9 mouse cellular contexts compared by ENCODE assay signal in genomic region chr4:127989347-127989995, GRCm38 (mm10). TPM values are rescaled to one million over a fixed set of nuclear protein-coding genes. Genes with fewer than 3 reads are reported as not detected.
DNase-seq lines count a peak whose midpoint lies in the region; ATAC-seq lines count a peak whose summit lies in the region.
"Had no signal": no experiment of that assay in that cellular context is flagged by ENCODE, and none has a peak within 500 bp of the region (broad histone marks: within the 10 kb centered on the region; RNA-seq: fewer than 3 reads in every experiment).

No protein-coding gene starts in this region.

- H3K27ac ChIP-seq in embryonic facial prominence, embryonic 11.5 days (replicated peaks; ENCODE audit: low read depth, low read length) = no peak overlapping the region
- H3K27ac ChIP-seq in neural tube, embryonic 12.5 days = no peak overlapping the region

- H3K9ac ChIP-seq in embryonic facial prominence, embryonic 11.5 days (replicated peaks; ENCODE audit: low read length) = no peak overlapping the region
- peak overlapping the region; percentile 81; the same call in 1 of the 2 replicates for H3K9ac ChIP-seq in neural tube, embryonic 12.5 days

- H3K4me2 ChIP-seq in embryonic facial prominence, embryonic 11.5 days (ENCODE audit: low read depth, low read length) = no peak overlapping the region
- H3K4me2 ChIP-seq in neural tube, embryonic 12.5 days (replicated peaks) = peak overlapping the region; percentile 80

- peaks cover 2% of the 10 kb centered on the region; the same call in 1 of the 2 replicates for H3K4me1 ChIP-seq in embryonic facial prominence, embryonic 11.5 days (ENCODE audit: control insufficient read depth, insufficient read depth, low read length)
- H3K4me1 ChIP-seq in neural tube, embryonic 12.5 days = peaks cover 20% of the 10 kb centered on the region

- peak; percentile 15 for DNase-seq in gastrocnemius, adult 18-20 months (ENCODE audit: low spot score)
- DNase-seq in gastrocnemius, postnatal 14 days = no peak
- DNase-seq in embryonic facial prominence, embryonic 11.5 days (ENCODE audit: low spot score) = peak; percentile 28
- DNase-seq in layer of hippocampus, adult 8-10 months (ENCODE audit: low spot score in 2 of 2) = peak; percentile 42 to 58
- no peak for DNase-seq in urinary bladder, postnatal 25 days (ENCODE audit: low spot score)
- no peak for DNase-seq in testis, postnatal 10 days (ENCODE audit: low spot score)
- DNase-seq in yolk sac, embryonic 10.5 days (ENCODE audit: low spot score) = no peak

- ATAC-seq in embryonic facial prominence, embryonic 11.5 days (replicated peaks; ENCODE audit: insufficient number of reproducible peaks, low FRiP score, low TSS enrichment, low read depth) = no peak
- ATAC-seq in neural tube, embryonic 12.5 days (ENCODE audit: low FRiP score, low read depth) = no peak

- H3K4me3 ChIP-seq in embryonic facial prominence, embryonic 11.5 days (ENCODE audit: low read depth, low read length) = no peak overlapping the region
- peak overlapping the region; percentile 66 for H3K4me3 ChIP-seq in neural tube, embryonic 12.5 days
- H3K4me3 ChIP-seq: myocyte had no signal

- H3K27me3 ChIP-seq in embryonic facial prominence, embryonic 11.5 days (ENCODE audit: control insufficient read depth, insufficient read depth, low read length) = peaks cover 51% of the 10 kb centered on the region
- H3K27me3 ChIP-seq in neural tube, embryonic 12.5 days (replicated peaks) = peaks cover 55% of the 10 kb centered on the region

- WGBS in embryonic facial prominence, embryonic 11.5 days = 6% methylated on average over 18 of the region's 18 CpGs
- 9% methylated on average over 18 of the region's 18 CpGs for WGBS in neural tube, embryonic 12.5 days

- intact Hi-C loops in gastrocnemius, postnatal 14 days (cut with DNase I; ENCODE audit: low total_unique reads) = no loop called here

- H3K9me3 ChIP-seq in embryonic facial prominence, embryonic 11.5 days (replicated peaks; ENCODE audit: control insufficient read depth, low read length) = no peaks in the 10 kb centered on the region
- no peaks in the 10 kb centered on the region for H3K9me3 ChIP-seq in neural tube, embryonic 12.5 days

- no peaks in the 10 kb centered on the region for H3K36me3 ChIP-seq in embryonic facial prominence, embryonic 11.5 days (replicated peaks; ENCODE audit: control insufficient read depth, insufficient read depth, low read depth, low read length)
- no peaks in the 10 kb centered on the region for H3K36me3 ChIP-seq in neural tube, embryonic 12.5 days

RNA-seq across cellular contexts. Expression of gene Csmd2, which starts 1.8 kb away (rescaled TPM):
- not detected for total RNA-seq in gastrocnemius, adult 18-20 months (2021)
- under 1 TPM; 0.08 to 0.18 TPM for total RNA-seq in gastrocnemius, postnatal 14 days (2021)
- polyA plus RNA-seq in embryonic facial prominence, embryonic 11.5 days (2014; fragmentation: Nextera tagmentation; extraction: Ambion mirVana) = 0.21 and 0.46 TPM in 2 replicates
- total RNA-seq in layer of hippocampus, adult 8-10 months (2022) = 10 to 100 TPM; 44.2 to 51.5 (median 46.8) TPM
- 4.8 and 5.5 TPM in 2 replicates for polyA plus RNA-seq in neural tube, embryonic 12.5 days (2016; fragmentation: Nextera tagmentation; extraction: Ambion mirVana)
- polyA plus RNA-seq: myocyte had no signal

RNA-seq across cellular contexts. Expression of gene CK137956, which starts 18.7 kb away (rescaled TPM):
- not detected for total RNA-seq in gastrocnemius, adult 18-20 months (2021)
- total RNA-seq in gastrocnemius, postnatal 14 days (2021) = not detected
- 0.08 and 0.20 TPM in 2 replicates for polyA plus RNA-seq in embryonic facial prominence, embryonic 11.5 days (2014; fragmentation: Nextera tagmentation; extraction: Ambion mirVana)
- under 1 TPM; 0.45 to 0.99 (median 0.83) TPM for total RNA-seq in layer of hippocampus, adult 8-10 months (2022)
- polyA plus RNA-seq in neural tube, embryonic 12.5 days (2016; fragmentation: Nextera tagmentation; extraction: Ambion mirVana) = 0.24 and 0.31 TPM in 2 replicates
- polyA plus RNA-seq: myocyte had no signal

Comparison
In these comparisons a context has a peak if more than half of its experiments do, and no peak if none do; other contexts are left out.
1. DNase-seq: peak in gastrocnemius, adult 18-20 months (single experiment), embryonic facial prominence, embryonic 11.5 days (single experiment) and layer of hippocampus, adult 8-10 months (2 of 2); none in gastrocnemius, postnatal 14 days (single experiment), urinary bladder, postnatal 25 days (single experiment), testis, postnatal 10 days (single experiment) and yolk sac, embryonic 10.5 days (single experiment).
2. RNA of gene Csmd2, which starts 1.8 kb away (total RNA-seq): 44.2 to 51.5 TPM in layer of hippocampus, adult 8-10 months; 0.08 to 0.18 TPM in gastrocnemius, postnatal 14 days and not detected in gastrocnemius, adult 18-20 months; every median in the first group is over 10 times any median in the second.